Mouse (Mus musculus): Measurements from ENCODE around the gene Csrnp2. TPM values are rescaled to one million over a fixed set of nuclear protein-coding genes. Genes with fewer than 3 reads are reported as not detected.

Csrnp2 gene
- polyA plus RNA-seq, 1 experiment: 1.1 TPM

DNA sequence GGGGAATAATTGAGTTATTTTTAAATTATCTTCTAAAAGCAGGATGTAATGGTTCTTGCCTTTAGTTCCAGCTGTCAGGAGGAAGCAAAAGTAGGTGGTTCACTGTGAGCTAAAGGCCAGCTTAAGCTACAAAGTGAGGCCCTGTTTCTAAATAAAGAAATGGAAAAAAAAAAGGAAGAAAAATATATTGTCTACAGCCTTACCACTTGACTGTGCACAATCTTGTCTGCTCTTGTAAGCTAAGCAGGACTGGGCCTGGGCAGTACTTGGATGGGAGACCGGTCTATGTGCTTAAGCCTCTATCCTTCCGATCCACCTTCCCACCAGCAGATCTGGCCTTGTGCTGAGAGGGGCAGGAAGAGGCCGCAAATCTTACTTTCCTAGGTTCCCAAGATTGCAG, 45.8 kb downstream of the Csrnp2 start:
- TF ChIP-seq GATA1 (IDR thresholded peaks at IDR 0.05; ENCODE audit: low read length): no peak

GRCm38 (mm10) chr15:100448572-100448971, 46.7 kb downstream of the Csrnp2 start:
- TF ChIP-seq GATA1 (IDR thresholded peaks at IDR 0.05; ENCODE audit: low read length): no peak

DNA sequence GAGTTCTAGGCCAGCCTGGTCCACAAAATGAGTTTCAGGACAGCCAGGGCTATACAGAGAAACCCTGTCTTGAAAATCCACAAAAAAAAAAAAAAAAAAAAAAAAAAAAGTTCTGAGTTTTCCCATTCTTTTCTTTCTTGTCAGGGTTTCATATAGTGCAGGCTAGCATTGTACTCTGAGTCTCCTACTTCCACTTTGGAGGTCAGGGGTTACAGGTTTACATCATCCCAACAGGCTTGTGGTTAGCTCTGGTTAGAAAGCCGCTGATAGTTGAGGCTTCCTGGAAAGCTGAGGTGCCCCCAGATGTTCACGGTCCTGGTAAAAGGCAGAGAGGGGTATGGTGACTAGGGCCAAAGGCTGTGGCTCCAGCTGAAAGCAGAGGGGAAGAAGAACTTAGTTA, 48.4 kb downstream of the Csrnp2 start:
- TF ChIP-seq GATA1 (IDR thresholded peaks at IDR 0.05; ENCODE audit: low read length): no peak

- peak; percentile 74 for TF ChIP-seq GATA1 (IDR thresholded peaks at IDR 0.05; ENCODE audit: low read length)
These were observed 52.0 kb downstream of the Csrnp2 start for GRCm38 (mm10) chr15:100443126-100443922.

DNA sequence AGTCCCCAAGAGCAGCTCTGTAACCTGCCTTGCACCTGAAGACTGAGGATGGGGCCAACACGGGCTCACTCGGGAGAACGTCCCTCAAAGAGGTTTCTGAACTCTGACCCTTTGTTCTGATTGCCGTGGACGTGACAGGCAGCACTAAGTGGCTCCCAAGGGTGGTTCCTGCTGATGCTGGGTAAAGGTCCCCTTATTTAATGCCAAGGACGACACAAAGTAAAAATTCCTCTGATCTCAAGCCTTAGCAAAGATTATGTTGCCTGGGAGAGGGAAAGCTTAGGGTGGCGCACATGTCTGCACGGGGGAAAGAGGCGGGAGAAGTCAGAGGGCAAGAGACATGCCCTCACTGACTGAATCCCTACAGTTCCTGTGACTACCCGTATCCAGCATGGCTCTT, 58.8 kb downstream of the Csrnp2 start:
- TF ChIP-seq GATA1 (IDR thresholded peaks at IDR 0.05; ENCODE audit: low read length): no peak

GRCm38 (mm10) chr15:100436112-100436511, 59.2 kb downstream of the Csrnp2 start:
- TF ChIP-seq GATA1 (IDR thresholded peaks at IDR 0.05; ENCODE audit: low read length): no peak

GRCm38 (mm10) chr15:100433234-100433633, 62.1 kb downstream of the Csrnp2 start:
- TF ChIP-seq GATA1 (IDR thresholded peaks at IDR 0.05; ENCODE audit: low read length): no peak

- no peak for TF ChIP-seq GATA1 (IDR thresholded peaks at IDR 0.05; ENCODE audit: low read length)
These were observed 65.2 kb downstream of the Csrnp2 start for GRCm38 (mm10) chr15:100429959-100430565.

Other genes starting within 250 kb of the Csrnp2 start
- not detected in 2 replicates for gene Tmprss12, start 214.7 kb downstream of the Csrnp2 start, polyA plus RNA-seq (2012)
- 40.6 and 54.3 TPM in 2 replicates for gene Mettl7a1, start 191.3 kb downstream of the Csrnp2 start, polyA plus RNA-seq (2012)
- not detected in 2 replicates for gene Mettl7a3, start 160.6 kb downstream of the Csrnp2 start, polyA plus RNA-seq (2012)
- 0.09 and 0.27 TPM in 2 replicates for gene Methig1, start 142.3 kb downstream of the Csrnp2 start, polyA plus RNA-seq (2012)
- gene Mettl7a2, start 142.3 kb downstream of the Csrnp2 start, polyA plus RNA-seq (2012): 1.7 and 2.5 TPM in 2 replicates
- not detected in 2 replicates for gene Higd1c, start 130.9 kb downstream of the Csrnp2 start, polyA plus RNA-seq (2012)
- not detected in 2 replicates for gene Gm5475, start 73.3 kb downstream of the Csrnp2 start, polyA plus RNA-seq (2012)
- 7.2 and 8.8 TPM in 2 replicates for gene Slc11a2, start 70.4 kb downstream of the Csrnp2 start, polyA plus RNA-seq (2012)
- 24.8 and 47.3 TPM in 2 replicates for gene Letmd1, start 26.5 kb downstream of the Csrnp2 start, polyA plus RNA-seq (2012)
- 2.7 and 2.8 TPM in 2 replicates for gene Tfcp2, start 56.5 kb upstream of the Csrnp2 start, polyA plus RNA-seq (2012)
- 0.03 and 0.11 TPM in 2 replicates for gene Pou6f1, start 104.5 kb upstream of the Csrnp2 start, polyA plus RNA-seq (2012)
- gene Dazap2, start 119.9 kb upstream of the Csrnp2 start, polyA plus RNA-seq (2012): 32.7 and 45.1 TPM in 2 replicates
- gene Smagp, start 141.5 kb upstream of the Csrnp2 start, polyA plus RNA-seq (2012): not detected in 2 replicates
- gene Bin2, start 174.1 kb upstream of the Csrnp2 start, polyA plus RNA-seq (2012): 25.4 and 28.8 TPM in 2 replicates
- gene Cela1, start 192.4 kb upstream of the Csrnp2 start, polyA plus RNA-seq (2012): 0.40 TPM in 1 of 2 replicates, not detected in the other
- gene Galnt6, start 233.9 kb upstream of the Csrnp2 start, polyA plus RNA-seq (2012): not detected in 2 replicates